Mouse (Mus musculus): ENCODE data around the gene Ndufa12. TPM values are rescaled to one million over a fixed set of nuclear protein-coding genes. Genes with fewer than 3 reads are reported as not detected.

The Ndufa12 gene
- polyA plus RNA-seq, 1 experiment from 2014 or later = 388 TPM

- Histone ChIP-seq H3K4me3 (no peak overlapping the region), H3K9me3 (peaks cover 4% of the 10 kb centered on the region; the same call in 1 of the 2 replicates), H3K27me3 (no peaks in the 10 kb centered on the region), H3K36me3 (peaks cover 84% of the 10 kb centered on the region), H3K9ac (no peak overlapping the region), H3K27ac (replicated peaks) (peak overlapping the region; percentile 42; the same call in 1 of the 2 replicates), H3K4me1 (replicated peaks) (peaks cover 28% of the 10 kb centered on the region), H3K4me2 (no peak overlapping the region)
- no peak for ATAC-seq (ENCODE audit: low read depth)
- 71% methylated on average over 11 of the region's 11 CpGs for WGBS
These were observed 26.4 kb upstream of the Ndufa12 start for GRCm38 (mm10) chr10:94172137-94172536.

GRCm38 (mm10) chr10:94172706-94173105 lies 25.8 kb upstream of the Ndufa12 start:
- H3K9me3 ChIP-seq = peaks cover 4% of the 10 kb centered on the region; the same call in 1 of the 2 replicates
- no peak overlapping the region for H3K9ac ChIP-seq
- WGBS = 23% methylated on average over 6 of the region's 6 CpGs
- no peak overlapping the region for H3K4me3 ChIP-seq
- H3K27ac ChIP-seq (replicated peaks) = peak overlapping the region; percentile 42; the same call in 1 of the 2 replicates
- H3K4me1 ChIP-seq (replicated peaks) = peaks cover 24% of the 10 kb centered on the region
- H3K27me3 ChIP-seq = no peaks in the 10 kb centered on the region
- no peak for ATAC-seq (ENCODE audit: low read depth)
- no peak overlapping the region for H3K4me2 ChIP-seq
- H3K36me3 ChIP-seq = peaks cover 80% of the 10 kb centered on the region

DNA sequence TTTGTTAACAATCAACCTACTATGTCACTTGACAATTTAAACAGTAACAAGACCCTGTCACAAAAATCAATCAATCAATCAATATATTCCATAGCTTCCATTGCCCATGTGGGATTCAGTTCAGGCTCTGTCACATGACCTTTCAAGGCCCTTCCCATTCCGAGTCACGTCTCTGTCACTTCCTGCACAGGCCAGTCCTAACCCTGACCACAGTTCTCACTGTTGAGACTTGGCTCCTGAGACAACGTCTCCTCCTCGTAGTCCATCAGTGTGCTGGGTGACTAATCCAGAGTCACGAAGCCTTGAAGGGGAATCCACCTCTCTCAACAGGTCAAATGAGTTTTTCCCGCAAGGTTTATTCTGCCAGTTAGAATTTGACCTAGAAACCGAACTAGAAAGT lies 23.9 kb upstream of the Ndufa12 start:
- H3K27me3 ChIP-seq = no peaks in the 10 kb centered on the region
- peaks cover 23% of the 10 kb centered on the region for H3K4me1 ChIP-seq (replicated peaks)
- no peak overlapping the region for H3K9ac ChIP-seq
- peaks cover 4% of the 10 kb centered on the region; the same call in 1 of the 2 replicates for H3K9me3 ChIP-seq
- H3K4me3 ChIP-seq = no peak overlapping the region
- peaks cover 67% of the 10 kb centered on the region for H3K36me3 ChIP-seq
- ATAC-seq (ENCODE audit: low read depth) = no peak
- H3K27ac ChIP-seq (replicated peaks) = no peak overlapping the region
- WGBS = 87% methylated on average over 7 of the region's 7 CpGs
- H3K4me2 ChIP-seq = no peak overlapping the region

DNA sequence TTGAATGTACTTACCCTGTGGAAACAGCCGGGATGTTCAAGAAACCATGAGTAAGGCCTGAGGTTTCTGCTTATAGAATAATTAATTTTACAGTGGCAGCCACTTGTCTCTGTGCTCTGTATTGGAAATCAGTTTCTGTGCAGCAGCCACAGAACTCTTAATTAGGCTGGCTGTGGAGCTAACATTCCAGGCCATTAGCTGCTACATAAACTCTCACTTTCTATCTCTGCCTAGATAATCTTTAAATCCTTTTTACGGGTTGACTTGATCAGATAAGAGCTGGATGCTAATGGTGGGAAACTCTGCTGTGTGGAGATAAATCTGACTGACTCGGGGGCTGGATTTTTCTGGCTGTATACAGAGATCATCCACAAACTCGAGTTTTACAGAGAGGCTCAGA lies 15.3 kb upstream of the Ndufa12 start:
- peaks cover 54% of the 10 kb centered on the region for H3K36me3 ChIP-seq
- no peaks in the 10 kb centered on the region for H3K9me3 ChIP-seq
- ATAC-seq (ENCODE audit: low read depth) = no peak
- H3K4me3 ChIP-seq = no peak overlapping the region
- H3K4me1 ChIP-seq (replicated peaks) = peaks cover 19% of the 10 kb centered on the region
- no peak overlapping the region for H3K4me2 ChIP-seq
- H3K27me3 ChIP-seq = no peaks in the 10 kb centered on the region
- 48% methylated on average over 4 of the region's 4 CpGs for WGBS
- no peak overlapping the region for H3K27ac ChIP-seq (replicated peaks)
- no peak overlapping the region for H3K9ac ChIP-seq

GRCm38 (mm10) chr10:94204973-94205372 lies 6.5 kb downstream of the Ndufa12 start:
- Histone ChIP-seq H3K9ac (no peak overlapping the region), H3K36me3 (peaks cover 60% of the 10 kb centered on the region), H3K9me3 (no peaks in the 10 kb centered on the region), H3K4me2 (no peak overlapping the region), H3K4me3 (no peak overlapping the region), H3K27me3 (no peaks in the 10 kb centered on the region), H3K4me1 (replicated peaks) (peaks cover 13% of the 10 kb centered on the region), H3K27ac (replicated peaks) (no peak overlapping the region)
- 74% methylated on average over 4 of the region's 4 CpGs for WGBS
- no peak for ATAC-seq (ENCODE audit: low read depth)

DNA sequence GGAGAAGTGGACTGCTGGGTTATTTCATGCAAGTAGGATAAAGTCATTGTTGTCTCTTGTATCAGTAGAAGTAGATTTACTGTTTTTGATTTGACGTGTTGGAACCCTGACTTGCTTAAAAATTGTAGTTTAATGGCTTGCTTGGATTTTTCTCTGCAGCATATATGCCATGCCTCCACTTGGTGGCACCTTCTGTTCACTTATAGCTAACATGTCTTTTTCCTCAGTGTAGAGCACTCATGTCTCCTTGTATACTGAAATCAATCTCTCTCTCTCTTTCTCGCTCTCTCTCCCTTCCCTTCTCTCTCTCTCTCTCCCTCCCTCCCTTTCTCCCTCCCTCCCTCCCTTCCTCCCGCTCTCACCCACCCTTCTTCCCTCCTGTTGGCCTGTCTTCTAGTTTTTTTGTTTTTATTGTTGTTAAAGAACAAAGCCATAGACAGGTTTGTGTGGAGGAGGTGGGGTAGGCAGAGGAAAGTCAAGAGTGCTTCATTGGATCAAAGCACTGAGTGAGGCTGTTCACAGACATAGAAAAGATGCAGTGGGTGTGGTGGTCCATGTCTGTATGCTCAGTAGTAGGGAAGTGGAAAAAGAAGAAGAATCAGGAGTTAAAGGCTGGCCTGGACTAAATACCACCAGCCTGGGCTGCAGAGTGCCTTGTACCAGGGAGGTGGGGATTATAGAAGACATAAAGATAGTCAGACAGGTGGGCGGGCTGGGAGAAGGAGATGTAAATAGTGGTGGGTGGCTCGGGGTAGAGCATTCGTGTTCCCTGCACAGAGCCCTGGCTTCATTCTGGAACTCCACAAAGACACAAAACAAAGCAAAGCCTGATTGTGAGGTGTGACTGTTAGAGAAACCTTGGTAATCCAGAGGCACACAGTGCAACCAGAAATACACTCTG lies 12.4 kb downstream of the Ndufa12 start:
- peak; percentile 89 for ATAC-seq (ENCODE audit: low read depth)
- H3K4me2 ChIP-seq = no peak overlapping the region
- no peaks in the 10 kb centered on the region for H3K9me3 ChIP-seq
- H3K4me3 ChIP-seq = no peak overlapping the region
- H3K4me1 ChIP-seq (replicated peaks) = no peaks in the 10 kb centered on the region
- no peak overlapping the region for H3K9ac ChIP-seq
- whole genome bisulfite sequencing = 61% methylated on average over 6 of the region's 6 CpGs
- H3K27me3 ChIP-seq = no peaks in the 10 kb centered on the region
- H3K36me3 ChIP-seq = peaks cover 39% of the 10 kb centered on the region
- H3K27ac ChIP-seq (replicated peaks) = peak overlapping the region; percentile 39

GRCm38 (mm10) chr10:94211725-94212124 lies 13.2 kb downstream of the Ndufa12 start:
- Histone ChIP-seq H3K27ac (replicated peaks) (peak overlapping the region; percentile 39; the same call in 1 of the 2 replicates), H3K9me3 (no peaks in the 10 kb centered on the region), H3K36me3 (peaks cover 32% of the 10 kb centered on the region), H3K4me2 (no peak overlapping the region), H3K4me1 (replicated peaks) (no peaks in the 10 kb centered on the region), H3K9ac (no peak overlapping the region), H3K4me3 (no peak overlapping the region), H3K27me3 (no peaks in the 10 kb centered on the region)
- 29% methylated on average over 2 of the region's 2 CpGs for WGBS
- no peak for ATAC-seq (ENCODE audit: low read depth)

- Histone ChIP-seq H3K27ac (replicated peaks) (no peak overlapping the region), H3K27me3 (no peaks in the 10 kb centered on the region), H3K4me3 (no peak overlapping the region), H3K4me2 (no peak overlapping the region), H3K4me1 (replicated peaks) (peaks cover 3% of the 10 kb centered on the region), H3K36me3 (peaks cover 15% of the 10 kb centered on the region), H3K9me3 (peaks cover 7% of the 10 kb centered on the region), H3K9ac (no peak overlapping the region)
- ATAC-seq (ENCODE audit: low read depth) = no peak
- WGBS = 87% methylated on average over 6 of the region's 6 CpGs
These were observed 26.7 kb downstream of the Ndufa12 start for GRCm38 (mm10) chr10:94225026-94225750.

- Histone ChIP-seq H3K9ac (no peak overlapping the region), H3K4me3 (no peak overlapping the region), H3K36me3 (no peaks in the 10 kb centered on the region), H3K9me3 (no peaks in the 10 kb centered on the region), H3K4me2 (peak overlapping the region; percentile 32), H3K4me1 (replicated peaks) (peaks cover 28% of the 10 kb centered on the region), H3K27me3 (no peaks in the 10 kb centered on the region), H3K27ac (replicated peaks) (peak overlapping the region; percentile 72)
- peak; percentile 92 for ATAC-seq (ENCODE audit: low read depth)
- 18% methylated on average over 19 of the region's 19 CpGs for WGBS
These were observed 31.9 kb downstream of the Ndufa12 start for GRCm38 (mm10) chr10:94230172-94230981.

- H3K27me3 ChIP-seq = no peaks in the 10 kb centered on the region
- WGBS = 53% methylated on average over 6 of the region's 6 CpGs
- H3K4me3 ChIP-seq = no peak overlapping the region
- peak; percentile 64; the same call in 1 of the 2 replicates for ATAC-seq (ENCODE audit: low read depth)
- H3K36me3 ChIP-seq = no peaks in the 10 kb centered on the region
- no peak overlapping the region for H3K9ac ChIP-seq
- H3K9me3 ChIP-seq = no peaks in the 10 kb centered on the region
- peak overlapping the region; percentile 72 for H3K27ac ChIP-seq (replicated peaks)
- H3K4me1 ChIP-seq (replicated peaks) = peaks cover 28% of the 10 kb centered on the region
- H3K4me2 ChIP-seq = peak overlapping the region; percentile 32
These were observed 32.5 kb downstream of the Ndufa12 start for GRCm38 (mm10) chr10:94231025-94231424.

GRCm38 (mm10) chr10:94235200-94235599 lies 36.7 kb downstream of the Ndufa12 start:
- WGBS = 56% methylated on average over 4 of the region's 4 CpGs
- no peaks in the 10 kb centered on the region for H3K9me3 ChIP-seq
- H3K4me1 ChIP-seq (replicated peaks) = peaks cover 25% of the 10 kb centered on the region
- no peaks in the 10 kb centered on the region for H3K27me3 ChIP-seq
- H3K36me3 ChIP-seq = no peaks in the 10 kb centered on the region
- ATAC-seq (ENCODE audit: low read depth) = no peak
- no peak overlapping the region for H3K4me2 ChIP-seq
- no peak overlapping the region for H3K4me3 ChIP-seq
- no peak overlapping the region for H3K9ac ChIP-seq
- H3K27ac ChIP-seq (replicated peaks) = no peak overlapping the region
